Mouse (Mus musculus) C2C12 (cell line): ENCODE results near the gene Plekha8. TPM values are rescaled to one million over a fixed set of nuclear protein-coding genes. Genes with fewer than 3 reads are reported as not detected.
A peak's percentile ranks its signal among the peaks of the same experiment; 100 is the strongest.

Experiments used
- H3K27me3 ChIP-seq: one replicate; pipeline ENCODE4 v1.6.1; 2011; ENCODE audit not compliant: control insufficient read depth, insufficient read depth, insufficient read length
- H3K36me3 ChIP-seq: one replicate; pipeline ENCODE4 v1.6.1; 2011; ENCODE audit not compliant: control insufficient read depth, insufficient read depth
- H3K4me3 ChIP-seq: one replicate; pipeline ENCODE4 v1.5.1; 2011; ENCODE audit warnings: mild to moderate bottlenecking, control low read depth; ENCODE audit not compliant: poor library complexity, insufficient read depth, severe bottlenecking
- H3K79me2 ChIP-seq: one replicate; pipeline ENCODE4 v1.6.1; 2011; ENCODE audit not compliant: control insufficient read depth, insufficient read depth
- H3K79me3 ChIP-seq: one replicate; pipeline ENCODE4 v1.6.1; 2011; ENCODE audit warnings: low read depth, control low read depth
- H3ac ChIP-seq: one replicate; pipeline ENCODE3; 2011; ENCODE audit warnings: low read depth; ENCODE audit not compliant: control insufficient read depth, insufficient read length
- CEBPB ChIP-seq: IDR thresholded peaks from one replicate; pipeline ENCODE4 v1.6.1; 2011; ENCODE audit warnings: low read depth, mild to moderate bottlenecking, control low read depth, moderate library complexity
- CTCF ChIP-seq: IDR thresholded peaks from one replicate; pipeline ENCODE4 v1.5.1; 2011; ENCODE audit not compliant: control insufficient read depth, insufficient read depth, insufficient read length
- FOSL1 ChIP-seq: IDR thresholded peaks from one replicate; pipeline ENCODE4 v1.8.0; 2011; ENCODE audit warnings: mild to moderate bottlenecking, low read length; ENCODE audit not compliant: poor library complexity, insufficient read depth, severe bottlenecking
- MAX ChIP-seq: IDR thresholded peaks from one replicate; pipeline ENCODE4 v1.6.1; 2011; ENCODE audit warnings: mild to moderate bottlenecking, control low read depth
- MYOD1 ChIP-seq: IDR thresholded peaks from one replicate; pipeline ENCODE4 v1.6.1; 2011; ENCODE audit warnings: low read depth; ENCODE audit not compliant: control insufficient read depth, insufficient read length
- MYOG ChIP-seq: IDR thresholded peaks from one replicate; pipeline ENCODE4 v1.6.1; 2011; ENCODE audit not compliant: control insufficient read depth, insufficient read length; ENCODE audit errors: extremely low read depth
- USF1 ChIP-seq: IDR thresholded peaks from one replicate; pipeline ENCODE4 v1.6.1; 2011; ENCODE audit warnings: low read depth, mild to moderate bottlenecking, control low read depth, moderate library complexity
- polyA plus RNA-seq: library from polyadenylated mRNA; unstranded; fragments of >200 nt; fragmentation: generic; extraction: Trizol; gene quantifications from one replicate; pipeline ENCODE4 v1.2.1, GENCODE M21; 2012; ENCODE audit warnings: missing spikeins

Plekha8 gene
- polyA plus RNA-seq, 1 experiment: 3.9 TPM

DNA sequence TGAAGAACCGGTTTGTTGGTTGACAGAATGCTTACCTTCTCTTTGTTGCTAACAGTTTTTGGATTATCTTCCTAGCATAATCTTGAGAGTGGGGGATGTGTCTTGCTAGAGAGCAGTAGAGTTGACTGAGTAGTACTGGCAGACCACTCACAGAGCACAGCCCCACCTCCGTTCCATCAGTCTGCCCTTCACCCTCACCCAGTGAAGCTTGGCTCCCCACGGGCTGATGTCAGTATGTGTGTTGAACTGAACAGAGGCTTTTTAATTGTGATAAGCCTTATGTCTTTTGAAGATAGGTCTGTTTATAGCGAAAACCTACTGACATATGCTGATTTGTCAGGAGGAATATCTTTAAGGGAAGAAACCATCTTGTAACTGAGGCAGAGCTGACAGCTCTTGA is 48.3 kb downstream of the Plekha8 start:
- no peaks in the 10 kb centered on the region for H3K79me3 ChIP-seq
- no peak overlapping the region for H3K4me3 ChIP-seq
- H3K27me3 ChIP-seq: no peaks in the 10 kb centered on the region
- no peak overlapping the region for H3ac ChIP-seq
- TF ChIP-seq USF1: no peak
- H3K36me3 ChIP-seq: no peaks in the 10 kb centered on the region
- no peaks in the 10 kb centered on the region for H3K79me2 ChIP-seq

DNA sequence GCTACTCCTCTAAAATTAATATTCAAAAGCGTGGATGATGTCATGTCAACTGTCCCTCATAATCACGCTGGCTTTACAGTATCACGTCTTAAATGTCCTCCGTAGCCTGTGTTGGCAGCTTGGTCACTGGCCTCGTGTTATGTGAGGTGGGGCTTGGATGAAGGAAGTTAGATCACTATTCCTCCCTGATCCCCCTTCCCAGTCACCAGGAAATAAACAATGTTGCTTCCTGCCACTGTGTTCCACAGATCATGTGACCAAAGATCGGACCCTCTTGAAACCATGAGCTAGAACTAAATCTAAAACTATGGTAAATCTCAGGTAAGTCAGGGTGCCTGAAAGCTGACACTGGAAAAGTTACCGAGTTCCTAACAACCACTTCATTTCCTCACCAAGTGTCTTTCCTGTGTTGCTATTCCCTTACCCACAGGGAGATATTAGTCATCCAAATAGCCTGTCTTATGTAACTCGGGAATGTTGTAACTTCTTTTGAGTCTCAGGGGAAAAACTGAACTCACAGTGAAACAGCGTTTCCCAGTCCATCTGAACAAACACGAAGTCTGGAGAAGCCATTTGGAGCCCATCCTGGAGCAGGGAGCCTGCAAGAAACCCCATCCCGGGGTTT is 60.7 kb downstream of the Plekha8 start:
- H3K79me3 ChIP-seq: no peaks in the 10 kb centered on the region
- H3K79me2 ChIP-seq: no peaks in the 10 kb centered on the region
- TF ChIP-seq MAX (no peak), MYOG (no peak), USF1 (peak; percentile 41), CEBPB (peak; percentile 93), FOSL1 (peak; percentile 70)
- H3K27me3 ChIP-seq: no peaks in the 10 kb centered on the region
- H3ac ChIP-seq: peak overlapping the region; percentile 27
- H3K36me3 ChIP-seq: no peaks in the 10 kb centered on the region
- H3K4me3 ChIP-seq: no peak overlapping the region

DNA sequence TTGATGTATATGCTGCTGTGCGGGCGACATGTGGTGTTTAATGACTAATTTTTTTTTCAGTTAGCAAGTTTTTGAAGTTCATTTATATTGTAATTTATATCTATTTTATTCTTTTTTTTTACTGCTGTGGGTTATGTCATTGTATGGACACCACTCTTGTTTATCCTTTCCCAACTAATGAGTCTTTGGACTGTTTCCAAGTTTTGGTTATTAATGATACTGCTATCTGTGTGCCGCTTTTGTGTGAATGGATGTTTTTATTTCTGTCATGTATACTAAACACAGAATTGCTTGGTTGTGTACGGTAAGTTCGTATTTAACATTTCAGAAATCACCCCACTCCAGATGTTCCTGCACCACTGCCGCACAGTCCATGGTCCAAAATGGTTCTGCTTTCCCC is 63.0 kb downstream of the Plekha8 start:
- H3K79me3 ChIP-seq: no peaks in the 10 kb centered on the region
- no peaks in the 10 kb centered on the region for H3K27me3 ChIP-seq
- no peaks in the 10 kb centered on the region for H3K36me3 ChIP-seq
- no peaks in the 10 kb centered on the region for H3K79me2 ChIP-seq
- H3ac ChIP-seq: no peak overlapping the region
- no peak overlapping the region for H3K4me3 ChIP-seq
- TF ChIP-seq MYOD1: no peak
- no peak for TF ChIP-seq MAX
- TF ChIP-seq USF1: no peak
- no peak for TF ChIP-seq CTCF
- no peak for TF ChIP-seq FOSL1
- no peak for TF ChIP-seq CEBPB
- TF ChIP-seq MYOG: no peak

DNA sequence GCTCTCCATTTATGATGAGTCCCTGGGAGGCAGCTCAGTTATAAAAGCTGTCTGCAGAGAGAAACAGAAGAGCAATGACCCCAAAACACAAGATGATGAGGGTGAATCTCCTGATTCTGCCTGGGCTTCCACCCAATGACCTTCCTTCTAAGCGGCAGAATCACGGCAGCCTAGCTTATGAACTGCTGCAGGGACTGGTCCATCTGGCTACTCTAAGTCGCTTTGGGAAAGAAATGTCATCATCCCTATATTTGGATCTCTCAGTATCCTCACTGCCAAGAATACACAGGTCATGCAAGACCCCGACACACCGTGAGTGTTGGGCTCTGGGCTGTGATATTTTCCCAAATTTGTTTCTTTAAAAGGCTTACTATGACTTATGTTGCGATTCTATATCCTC is 75.0 kb downstream of the Plekha8 start:
- H3ac ChIP-seq: no peak overlapping the region
- H3K27me3 ChIP-seq: peaks cover 15% of the 10 kb centered on the region
- H3K79me3 ChIP-seq: no peaks in the 10 kb centered on the region
- TF ChIP-seq MAX: no peak
- no peak for TF ChIP-seq CTCF
- no peak for TF ChIP-seq USF1
- no peak for TF ChIP-seq FOSL1
- TF ChIP-seq MYOG: no peak
- no peak for TF ChIP-seq CEBPB
- TF ChIP-seq MYOD1: no peak
- H3K4me3 ChIP-seq: no peak overlapping the region
- no peaks in the 10 kb centered on the region for H3K36me3 ChIP-seq
- no peaks in the 10 kb centered on the region for H3K79me2 ChIP-seq

DNA sequence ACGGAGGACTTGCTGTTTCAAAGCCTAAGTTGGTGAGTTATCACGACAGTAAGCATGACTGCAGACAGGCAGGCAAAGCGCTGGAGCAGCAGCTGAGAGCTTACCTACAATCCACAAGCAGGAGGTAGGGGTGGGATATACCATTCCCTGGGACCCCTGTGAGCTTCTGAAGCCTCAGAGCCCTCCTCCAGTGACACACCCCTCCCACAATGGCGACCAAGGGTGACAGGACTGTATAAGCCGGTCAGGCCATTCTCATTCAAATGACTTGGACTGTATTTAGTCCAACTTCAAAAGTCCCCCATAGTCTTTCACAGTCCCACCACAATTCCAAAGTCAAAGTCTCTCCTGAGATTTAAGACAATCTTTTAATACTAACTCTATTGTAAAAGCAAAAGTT is 78.0 kb downstream of the Plekha8 start:
- Histone ChIP-seq H3K79me3 (no peaks in the 10 kb centered on the region), H3K27me3 (peaks cover 15% of the 10 kb centered on the region), H3K36me3 (no peaks in the 10 kb centered on the region), H3ac (no peak overlapping the region), H3K4me3 (no peak overlapping the region), H3K79me2 (no peaks in the 10 kb centered on the region)
- no peak for TF ChIP-seq MYOD1
- TF ChIP-seq CEBPB: no peak
- no peak for TF ChIP-seq MAX
- no peak for TF ChIP-seq CTCF
- TF ChIP-seq USF1: no peak
- no peak for TF ChIP-seq MYOG
- TF ChIP-seq FOSL1: no peak

DNA sequence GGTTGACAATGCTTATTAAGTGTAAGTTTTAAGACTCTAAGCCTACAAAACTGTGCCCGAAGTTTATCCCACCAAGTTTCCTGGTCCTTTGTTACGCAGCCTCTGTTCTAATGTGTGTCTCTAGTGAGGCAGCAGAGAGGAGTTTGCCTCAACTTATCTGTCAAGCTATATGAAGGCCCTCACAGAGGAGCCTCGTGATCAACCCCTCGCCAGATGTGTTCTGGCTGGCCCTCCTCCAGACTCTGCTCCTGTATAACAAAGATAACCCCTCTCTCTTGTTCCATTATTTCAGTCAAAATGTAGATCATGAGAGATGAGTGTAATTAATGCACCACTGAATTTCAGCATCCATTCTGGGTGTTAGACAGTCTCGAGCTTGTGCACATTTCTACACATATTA is 84.8 kb downstream of the Plekha8 start:
- no peak overlapping the region for H3K4me3 ChIP-seq
- H3K79me3 ChIP-seq: no peaks in the 10 kb centered on the region
- H3K36me3 ChIP-seq: no peaks in the 10 kb centered on the region
- H3ac ChIP-seq: no peak overlapping the region
- TF ChIP-seq USF1: no peak
- TF ChIP-seq CEBPB: no peak
- no peak for TF ChIP-seq MAX
- TF ChIP-seq MYOG: no peak
- TF ChIP-seq MYOD1: no peak
- no peak for TF ChIP-seq FOSL1
- TF ChIP-seq CTCF: no peak
- H3K27me3 ChIP-seq: peaks cover 3% of the 10 kb centered on the region
- no peaks in the 10 kb centered on the region for H3K79me2 ChIP-seq
